Mouse (Mus musculus): ENCODE measurements around the gene Asb16.

GRCm38 (mm10) chr11:102319941-102320685 is 51.6 kb downstream of the Asb16 start:
- no peak for TF ChIP-seq CTCF (IDR thresholded peaks at IDR 0.05)
- TF ChIP-seq POLR2A (IDR thresholded peaks at IDR 0.05; ENCODE audit: insufficient read depth, low read depth, low read length), result peak; percentile 96
- peak; percentile 65; the same call in 1 of the 2 replicates for TF ChIP-seq EP300 (IDR thresholded peaks at IDR 0.05; ENCODE audit: insufficient read depth, low read depth, low read length)

Data from heart, adult 2 months (tissue).